Mouse (Mus musculus) G1E-ER4 (cell line): ENCODE measurements around the gene Fut2. TPM values are rescaled to one million over a fixed set of nuclear protein-coding genes. Genes with fewer than 3 reads are reported as not detected.

Experiments
- GATA1 ChIP-seq: IDR thresholded peaks from one replicate; pipeline ENCODE4 v1.8.0; 2012; ENCODE audit warnings: low read length, inconsistent platforms
- polyA plus RNA-seq: library from polyadenylated mRNA; stranded (reverse); fragments of >175 nt; gene quantifications from 2 replicates; pipeline ENCODE4 v1.2.3, GENCODE M21; 2012

Fut2 gene
- polyA plus RNA-seq, 1 experiment = not detected

DNA sequence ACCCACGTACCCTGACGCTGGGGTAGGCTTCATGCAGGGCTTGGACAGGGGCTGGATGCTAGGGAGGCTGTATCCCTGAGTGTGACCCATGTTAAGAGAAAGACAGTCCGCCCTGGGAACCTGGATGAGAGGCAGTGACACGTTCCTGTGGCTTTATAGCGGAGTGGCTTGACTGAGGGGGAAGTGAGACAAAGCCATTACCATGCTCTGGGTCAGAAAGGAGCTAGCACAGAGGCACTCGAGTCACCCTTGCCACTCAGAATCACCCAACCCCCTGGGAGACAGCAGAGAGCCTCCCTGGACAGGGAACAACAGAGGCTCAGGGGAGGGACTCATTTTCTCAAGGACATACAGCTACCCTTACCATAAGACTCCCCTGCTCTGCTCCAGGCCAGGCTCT, 22.9 kb upstream of the Fut2 start:
- no peak for TF ChIP-seq GATA1

DNA sequence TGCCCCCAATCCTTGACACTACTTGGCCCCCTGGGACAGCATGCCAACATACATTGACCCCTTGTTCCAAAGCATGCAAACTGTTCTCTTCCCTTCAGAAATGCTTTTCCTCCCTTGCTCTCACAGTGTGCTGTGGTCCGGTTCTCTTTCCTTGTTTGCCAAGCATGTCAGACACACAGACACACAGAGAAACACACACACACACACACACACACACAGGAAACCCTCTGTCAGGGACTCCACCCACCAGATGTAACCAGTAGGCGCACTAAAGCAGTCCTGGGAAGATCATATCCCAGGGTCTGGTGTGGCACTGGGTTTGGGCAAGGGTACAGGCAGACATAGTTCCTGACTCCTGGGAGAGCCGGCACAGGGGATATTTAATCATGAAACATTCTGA, 20.6 kb upstream of the Fut2 start:
- TF ChIP-seq GATA1 = no peak

DNA sequence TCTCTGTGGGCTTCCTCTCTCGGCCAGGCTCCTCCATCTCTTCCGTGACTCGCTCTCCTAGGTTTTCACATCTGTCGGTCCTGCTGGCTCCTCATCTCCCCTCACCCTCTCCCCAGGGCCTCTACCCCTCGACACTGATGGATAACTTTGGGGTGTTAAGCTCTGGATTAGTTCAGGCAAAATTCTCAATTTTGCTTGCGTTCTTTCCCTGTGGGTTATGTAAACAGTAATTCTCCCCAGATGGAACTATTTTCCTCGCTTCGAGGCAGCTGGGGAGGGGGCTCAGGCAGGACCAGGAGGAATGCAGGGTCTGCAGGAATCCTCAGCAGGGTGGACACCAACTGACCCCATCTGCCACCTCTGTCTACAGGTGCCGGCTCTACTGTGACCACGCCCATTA, 19.6 kb upstream of the Fut2 start:
- TF ChIP-seq GATA1 = no peak

DNA sequence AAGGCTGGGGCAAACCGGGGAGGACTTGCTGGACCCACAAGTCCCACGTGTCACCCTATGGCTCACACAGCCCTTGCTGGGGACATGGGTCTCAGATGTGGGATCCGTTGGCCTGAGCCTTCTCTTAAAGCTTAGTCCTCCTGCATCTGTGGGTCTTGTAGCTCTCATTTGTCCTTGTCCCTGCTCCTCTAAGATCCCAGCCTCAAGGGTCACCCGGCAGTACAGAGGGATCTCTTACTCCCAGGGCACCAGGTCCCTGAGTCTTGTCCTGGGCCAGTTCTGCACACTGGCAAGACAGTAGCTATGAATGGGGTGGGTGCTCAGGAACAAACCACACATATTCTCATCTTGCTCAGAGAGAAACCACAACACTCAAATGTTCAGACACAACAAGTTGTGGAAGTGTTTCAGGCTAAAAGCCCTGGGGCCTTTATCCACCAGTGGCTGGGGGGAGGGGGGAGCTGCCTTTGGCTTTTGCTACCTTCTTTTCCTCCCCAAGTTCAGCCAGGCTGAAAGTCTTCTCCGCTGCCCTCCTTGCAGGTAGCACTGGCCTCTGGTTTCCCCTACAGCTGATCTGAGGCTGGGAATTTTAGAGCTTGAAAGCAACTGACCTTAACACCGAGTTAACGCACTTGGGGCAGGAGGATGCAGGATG, 17.3 kb upstream of the Fut2 start, which contains the start of gene Ntn5:
Gene Ntn5 (plus strand): TSS at position 627 of the 655 bp plus-strand sequence.
- TF ChIP-seq GATA1 = no peak

DNA sequence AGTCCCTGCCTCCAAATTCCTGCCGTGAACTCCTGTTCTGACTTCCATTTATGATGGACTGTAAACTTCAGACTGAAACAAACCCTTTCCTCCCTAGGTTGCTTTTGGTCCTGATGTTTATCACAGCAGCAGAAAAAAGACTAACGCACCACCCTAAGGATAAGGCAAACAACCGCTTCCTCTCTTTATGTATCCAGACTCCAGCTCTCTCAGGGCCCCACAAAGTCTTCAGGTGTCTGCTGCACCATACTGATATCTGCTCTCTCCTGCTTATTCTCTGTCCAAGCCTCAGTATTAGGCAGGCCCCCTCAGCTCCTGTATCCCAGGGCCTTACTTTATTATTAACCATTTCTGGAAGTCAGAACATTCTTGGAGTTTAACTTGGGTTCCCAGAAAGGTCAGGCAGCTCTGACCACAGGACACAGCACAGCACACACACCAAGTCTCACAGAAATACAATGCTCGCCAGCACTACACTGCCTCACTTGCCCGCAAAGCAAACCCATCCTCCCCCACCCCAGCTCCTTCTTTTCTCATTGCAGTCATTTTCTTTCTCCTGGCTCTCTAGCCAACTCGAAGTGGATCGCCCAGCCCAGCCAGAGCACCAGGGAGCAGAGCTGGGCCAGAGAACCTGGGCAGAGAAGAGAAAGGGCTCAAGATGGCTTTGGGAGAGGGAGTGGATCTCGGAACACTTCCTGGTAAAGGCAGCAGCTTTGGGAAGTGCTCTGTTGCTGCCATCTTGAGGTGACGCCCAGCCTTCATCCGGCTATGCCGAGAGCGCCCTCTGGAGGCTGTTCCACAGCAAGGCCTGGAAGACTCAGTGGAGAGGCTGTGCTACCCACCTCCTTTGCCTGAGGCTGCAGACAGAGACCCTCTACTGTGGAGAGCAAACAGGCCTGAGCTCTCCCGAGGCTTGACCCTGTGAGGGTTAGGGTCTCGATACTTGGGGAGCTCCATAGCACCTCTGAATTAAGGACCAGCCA, 16.2 kb upstream of the Fut2 start:
- TF ChIP-seq GATA1 = no peak

DNA sequence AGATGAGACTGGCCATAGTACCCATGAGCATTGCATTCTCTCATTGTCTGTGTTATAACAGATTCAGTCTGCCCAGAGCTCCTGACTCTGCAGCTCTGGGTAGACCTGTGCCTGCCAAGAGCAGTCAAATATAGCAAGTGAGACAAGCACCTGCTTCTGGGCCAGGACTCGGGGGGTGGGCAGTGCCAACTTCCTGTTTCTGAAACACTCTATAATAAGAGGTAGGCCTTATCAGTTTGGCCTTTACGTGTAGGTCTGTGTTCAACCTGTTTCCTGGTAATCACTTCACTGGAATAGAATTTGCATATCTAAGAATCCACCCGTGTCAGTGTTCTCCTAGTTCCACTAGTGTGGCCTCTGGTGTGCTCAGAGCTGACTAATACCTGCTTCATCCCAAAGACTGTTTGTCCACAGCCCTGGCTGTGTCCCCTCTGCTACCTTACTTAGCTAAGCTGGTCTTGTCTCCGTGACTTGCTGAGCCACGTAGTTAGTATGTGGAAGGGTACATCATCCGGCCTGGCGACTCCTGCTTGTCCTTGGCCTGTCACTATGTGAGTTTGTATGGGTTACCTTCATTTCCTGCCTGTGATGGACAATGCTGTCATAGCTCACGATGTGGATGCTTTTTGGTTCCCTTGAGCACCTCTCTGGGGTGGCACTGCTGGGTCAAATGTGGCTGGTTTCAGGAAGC, 15.0 kb upstream of the Fut2 start:
- peak; percentile 5 for TF ChIP-seq GATA1

DNA sequence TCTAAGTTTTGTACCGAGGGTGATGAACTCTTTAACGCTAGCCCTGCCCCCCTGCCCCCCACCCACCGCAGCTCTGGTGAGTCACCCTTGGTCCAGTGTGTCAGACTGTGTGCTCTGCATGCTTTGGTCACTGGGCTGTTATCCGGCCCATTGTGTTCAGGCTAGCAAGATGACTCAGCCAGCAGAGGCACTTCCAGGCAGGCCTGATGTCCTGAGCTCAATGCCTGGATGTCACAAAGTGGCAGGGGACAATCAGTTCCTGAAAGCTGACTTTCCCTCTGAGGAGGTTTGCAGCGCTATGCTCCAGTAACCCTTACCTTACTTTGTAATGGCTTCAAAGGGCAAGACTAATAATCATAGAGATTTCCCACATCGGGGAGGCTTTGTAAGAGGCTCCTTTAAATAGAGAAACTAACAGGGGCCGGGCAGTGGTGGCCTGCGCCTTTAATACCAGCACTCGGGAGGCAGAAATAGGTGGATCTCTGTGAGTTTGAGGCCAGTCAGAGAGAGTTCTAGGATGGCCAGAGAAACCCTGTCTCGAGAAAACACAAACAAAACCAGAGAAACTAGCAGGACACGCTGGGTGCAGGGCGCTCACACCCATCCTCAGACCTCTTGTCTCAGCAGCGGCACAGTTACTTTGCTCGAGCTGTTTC, 13.9 kb upstream of the Fut2 start:
- TF ChIP-seq GATA1 = no peak

DNA sequence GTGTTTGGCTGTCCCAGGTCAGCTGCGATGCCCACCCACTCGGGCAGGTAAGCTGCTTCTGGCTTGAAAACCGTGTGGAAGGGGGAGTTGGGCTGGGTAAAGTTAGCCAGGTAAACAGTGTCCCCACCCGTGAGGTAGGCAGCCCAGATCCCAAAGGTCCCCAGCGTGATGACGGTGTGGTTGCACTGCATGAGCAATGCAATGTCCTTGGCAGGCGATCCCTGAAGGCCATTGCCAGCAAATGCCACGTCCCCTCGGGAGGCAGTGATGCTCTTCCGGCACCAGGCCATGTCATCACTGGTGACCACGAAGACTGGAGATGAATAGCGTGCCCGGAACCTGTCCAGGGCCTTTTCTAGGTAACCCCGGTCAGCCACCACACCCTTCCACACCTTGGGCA, 12.3 kb upstream of the Fut2 start:
- no peak for TF ChIP-seq GATA1

DNA sequence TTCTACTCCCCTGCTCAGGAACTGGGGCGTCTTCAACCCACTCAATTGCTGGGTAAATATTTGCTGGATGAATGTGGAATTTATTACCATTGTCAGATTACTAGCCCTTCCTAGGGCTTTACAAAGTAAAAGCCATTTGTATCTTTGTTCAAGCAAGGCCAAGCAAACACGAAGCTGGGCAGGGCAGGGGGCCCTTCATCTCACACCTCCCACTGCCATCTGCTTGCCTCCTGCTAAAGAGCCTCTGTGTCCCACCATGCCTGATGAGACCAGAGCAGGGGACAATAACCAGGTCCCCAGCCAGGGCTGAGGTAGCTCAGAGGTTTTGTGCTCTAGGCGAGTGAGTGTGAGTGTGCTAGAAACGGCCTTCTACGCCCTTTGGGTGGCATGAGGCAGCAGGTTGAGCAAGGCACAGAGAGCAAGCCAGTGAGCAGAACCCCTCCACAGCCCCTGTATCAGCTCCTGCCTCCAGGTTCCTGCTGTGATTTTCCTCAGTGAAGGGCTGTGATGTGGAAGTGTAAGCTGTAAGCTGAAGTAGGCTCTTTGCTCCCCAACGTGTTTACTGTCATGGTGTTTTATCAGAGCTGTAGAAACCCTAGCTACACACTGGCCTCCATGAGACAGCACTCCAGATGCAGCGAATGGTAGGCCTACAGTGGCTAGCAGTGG, 11.6 kb upstream of the Fut2 start:
- TF ChIP-seq GATA1 = no peak

DNA sequence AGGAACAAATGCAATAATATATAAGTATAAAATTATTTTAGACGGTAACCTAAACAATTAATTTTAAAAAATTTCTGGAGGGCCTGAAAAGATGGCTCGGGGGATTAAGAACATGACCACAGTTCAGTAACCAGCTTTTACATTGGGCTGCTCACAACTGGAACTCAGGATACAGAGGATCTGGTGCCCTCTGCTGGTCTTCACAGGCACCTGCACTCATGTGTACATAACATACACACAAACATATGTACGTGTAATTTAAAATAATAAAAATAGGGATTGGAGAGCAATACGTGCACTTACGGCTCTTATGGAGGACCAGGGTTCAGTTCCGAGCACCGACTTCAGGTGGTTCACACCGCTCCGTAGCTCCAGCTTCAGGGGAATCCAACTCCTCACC, 2.7 kb upstream of the Fut2 start:
- TF ChIP-seq GATA1 = no peak

DNA sequence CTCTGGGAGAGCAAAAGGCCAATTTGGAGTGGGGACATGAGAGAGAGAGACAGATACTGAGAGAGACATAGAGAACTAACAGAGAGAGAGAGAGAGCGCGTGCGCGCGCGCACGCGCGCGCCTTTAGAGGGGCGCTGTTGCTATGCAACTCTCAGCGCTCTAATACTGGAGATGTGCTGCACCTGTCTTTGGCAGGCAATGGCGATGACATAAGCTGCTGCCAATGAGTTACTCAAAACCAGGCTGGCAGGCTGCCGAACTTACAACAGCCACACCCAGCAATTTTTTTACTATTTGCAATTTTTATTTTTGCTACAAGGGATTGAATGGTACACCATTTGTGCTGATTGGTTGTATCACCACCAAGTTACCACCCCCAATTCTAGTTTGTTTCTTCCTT, 1.6 kb upstream of the Fut2 start:
- no peak for TF ChIP-seq GATA1

DNA sequence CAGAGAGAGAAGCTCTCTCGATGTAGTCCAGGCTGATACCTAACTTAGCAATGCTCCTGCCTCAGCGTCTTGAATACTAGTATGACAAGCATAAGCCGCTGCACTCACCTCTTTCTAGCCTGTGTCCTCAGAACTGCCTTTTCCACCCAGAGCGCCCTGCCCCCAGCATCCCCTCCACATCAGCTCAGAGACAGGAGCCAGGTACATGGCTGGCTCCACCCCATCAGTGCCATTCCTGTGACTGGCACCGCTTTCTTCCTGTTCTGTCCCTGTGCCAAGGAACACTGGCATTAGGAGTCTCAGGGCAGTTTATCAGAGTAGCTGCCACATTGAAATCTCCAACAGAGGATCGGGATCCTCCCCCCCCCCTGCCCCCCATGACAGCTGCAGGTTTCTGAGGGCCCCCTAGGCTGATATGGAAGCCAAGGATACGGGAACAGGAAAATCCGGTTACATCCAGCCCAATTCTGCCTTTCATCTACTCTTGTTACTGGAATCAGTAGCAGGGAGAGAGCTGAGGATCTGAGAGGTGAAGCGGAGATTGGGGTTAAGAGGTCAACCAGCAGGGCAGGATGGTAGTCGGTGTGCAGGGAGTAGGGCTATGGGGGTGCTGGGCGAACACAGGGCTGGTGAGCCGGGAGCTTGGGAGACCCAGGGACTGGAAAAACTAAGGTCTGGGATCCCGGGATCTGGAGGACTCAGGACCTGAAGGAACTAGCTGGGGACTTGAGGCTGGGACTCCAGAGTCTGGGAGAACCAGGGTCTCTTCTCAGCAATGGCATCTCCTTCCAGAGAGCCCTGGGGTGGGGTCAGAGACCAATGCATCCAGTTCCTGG, 673 bp downstream of the Fut2 start:
- no peak for TF ChIP-seq GATA1

DNA sequence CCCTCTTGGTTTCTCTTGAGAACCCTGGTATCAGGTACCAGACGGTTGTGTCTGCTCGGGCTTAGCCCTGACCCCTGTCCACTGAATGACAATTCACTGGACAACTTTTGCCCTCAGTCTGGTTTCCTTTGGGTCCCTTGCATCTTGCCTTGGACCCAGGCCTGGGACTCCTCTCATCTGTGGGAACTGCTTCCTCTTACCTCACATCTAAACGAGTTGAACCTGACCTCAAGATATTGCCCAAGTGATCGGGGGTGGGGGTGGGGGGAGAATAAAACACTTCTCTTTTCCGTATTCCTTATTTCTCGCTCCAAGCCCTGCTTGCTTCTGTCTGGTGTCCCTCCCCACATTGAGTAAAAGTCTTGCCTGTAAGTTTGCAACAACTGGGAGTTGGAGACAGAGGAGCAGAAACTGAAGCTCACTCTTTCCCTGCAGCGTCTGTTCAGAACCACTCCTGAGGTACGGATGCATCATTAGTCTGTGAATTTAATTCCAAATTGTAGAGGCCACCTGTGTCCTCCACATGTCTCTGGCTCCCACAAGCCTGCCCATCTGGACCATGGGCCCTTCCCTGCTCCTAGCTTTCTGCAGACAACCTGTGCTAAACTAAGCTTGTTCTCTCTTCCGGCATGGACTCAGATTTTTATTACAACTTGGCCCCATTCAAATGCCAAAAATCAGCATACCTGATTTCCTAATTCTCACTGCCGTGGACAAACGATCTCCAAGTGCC, 5.3 kb downstream of the Fut2 start:
- no peak for TF ChIP-seq GATA1
